Mouse (Mus musculus) ES-E14 (cell line): Measurements from ENCODE around the gene 1700001O22Rik.

Experiments
- CHD2 ChIP-seq: IDR thresholded peaks from 2 replicates; pipeline ENCODE4 v1.6.1; 2014; ENCODE audit warnings: mild to moderate bottlenecking, low read depth, low read length, inconsistent platforms
- HCFC1 ChIP-seq: IDR thresholded peaks from 2 replicates; pipeline ENCODE4 v1.6.1; 2012; ENCODE audit warnings: low read length, inconsistent platforms, borderline replicate concordance; ENCODE audit not compliant: insufficient read depth
- MAFK ChIP-seq: IDR thresholded peaks from 2 replicates; pipeline ENCODE4 v1.6.1; 2014; ENCODE audit warnings: mild to moderate bottlenecking, low read depth, low read length, inconsistent platforms; ENCODE audit not compliant: insufficient read depth
- ZC3H11A ChIP-seq: IDR thresholded peaks from 2 replicates; pipeline ENCODE4 v1.6.1; 2012; ENCODE audit warnings: low read depth, mild to moderate bottlenecking, inconsistent platforms, low read length, borderline replicate concordance
- ZNF384 ChIP-seq: IDR thresholded peaks from 2 replicates; pipeline ENCODE4 v1.6.1; 2012; ENCODE audit warnings: low read depth, low read length, inconsistent platforms

GRCm38 (mm10) chr2:30768529-30768928, 34.9 kb downstream of the 1700001O22Rik start:
- TF ChIP-seq ZNF384 (no peak), CHD2 (no peak), MAFK (no peak), HCFC1 (no peak), ZC3H11A (no peak)
